Mouse (Mus musculus) ES-Bruce4 (cell line): ENCODE data around the gene Pah. TPM values are rescaled to one million over a fixed set of nuclear protein-coding genes. Genes with fewer than 3 reads are reported as not detected.

Experiments used
- H3K27ac ChIP-seq: 2 replicates; pipeline ENCODE4 v1.5.1; 2012; ENCODE audit warnings: low read length, inconsistent platforms; ENCODE audit not compliant: insufficient read depth
- H3K27me3 ChIP-seq: 2 replicates; pipeline ENCODE4 v1.6.1; 2012; ENCODE audit warnings: mild to moderate bottlenecking, low read length, inconsistent platforms; ENCODE audit not compliant: control insufficient read depth, poor library complexity, insufficient read depth, severe bottlenecking
- H3K36me3 ChIP-seq: 2 replicates; pipeline ENCODE4 v1.6.1; 2012; ENCODE audit warnings: inconsistent platforms, mild to moderate bottlenecking, low read length, moderate library complexity; ENCODE audit not compliant: control insufficient read depth, poor library complexity, insufficient read depth, severe bottlenecking
- H3K4me1 ChIP-seq: one replicate; pipeline ENCODE4 v1.8.1; 2011; ENCODE audit warnings: low read length; ENCODE audit not compliant: control insufficient read depth, insufficient read depth
- H3K4me3 ChIP-seq: 2 replicates; pipeline ENCODE4 v1.5.1; 2011; ENCODE audit warnings: low read depth, mild to moderate bottlenecking, low read length
- H3K9ac ChIP-seq: 2 replicates; pipeline ENCODE4 v1.6.1; 2012; ENCODE audit warnings: low read depth, mild to moderate bottlenecking, inconsistent platforms; ENCODE audit not compliant: poor library complexity, severe bottlenecking
- H3K9me3 ChIP-seq: replicated peaks from 2 replicates; pipeline ENCODE4 v1.6.1; 2012; ENCODE audit warnings: mild to moderate bottlenecking, low read length, inconsistent platforms; ENCODE audit not compliant: control insufficient read depth, poor library complexity, insufficient read depth, severe bottlenecking
- CTCF ChIP-seq: IDR thresholded peaks from one replicate; pipeline ENCODE4 v1.8.1; 2011; ENCODE audit warnings: low read depth, low read length
- EP300 ChIP-seq: IDR thresholded peaks from 2 replicates; pipeline ENCODE4 v1.6.1; 2011; ENCODE audit warnings: low read depth, low read length; ENCODE audit not compliant: insufficient read depth
- POLR2A ChIP-seq: IDR thresholded peaks from one replicate; pipeline ENCODE4 v1.8.1; 2011; ENCODE audit warnings: low read length; ENCODE audit not compliant: insufficient read depth
- polyA plus RNA-seq: library from polyadenylated mRNA; stranded (reverse); fragments of >200 nt; gene quantifications from 2 replicates; pipeline ENCODE4 v1.2.4, GENCODE M21; 2011; ENCODE audit warnings: low read depth; ENCODE audit not compliant: missing spikeins, insufficient read depth, insufficient read length

Gene Pah
- polyA plus RNA-seq, 1 experiment, result not detected

DNA sequence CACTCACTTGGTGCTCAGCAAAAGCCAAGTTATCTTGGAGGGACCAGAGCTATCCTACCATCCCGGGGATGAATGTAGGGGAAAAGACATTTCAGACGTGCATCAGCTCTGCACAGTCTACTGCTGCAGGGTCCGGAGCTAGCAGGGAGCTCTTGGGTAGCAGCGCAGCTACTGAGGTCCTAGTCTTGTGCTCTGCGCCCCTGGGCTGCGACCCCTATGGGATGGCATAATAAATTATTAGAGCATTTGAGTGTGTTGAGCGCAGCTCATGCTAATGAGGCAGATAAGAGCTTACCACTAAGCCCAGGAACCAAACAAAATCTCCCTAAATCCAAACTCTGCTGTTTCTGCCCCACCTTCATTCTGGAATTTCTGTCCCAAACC, 19.9 kb upstream of the Pah start:
- no peaks in the 10 kb centered on the region for H3K9me3 ChIP-seq
- H3K4me1 ChIP-seq, result no peaks in the 10 kb centered on the region
- no peak overlapping the region for H3K27ac ChIP-seq
- H3K36me3 ChIP-seq, result no peaks in the 10 kb centered on the region
- H3K9ac ChIP-seq, result no peak overlapping the region
- no peak overlapping the region for H3K4me3 ChIP-seq
- TF ChIP-seq POLR2A (no peak), EP300 (no peak), CTCF (no peak)
- peaks cover 2% of the 10 kb centered on the region for H3K27me3 ChIP-seq

DNA sequence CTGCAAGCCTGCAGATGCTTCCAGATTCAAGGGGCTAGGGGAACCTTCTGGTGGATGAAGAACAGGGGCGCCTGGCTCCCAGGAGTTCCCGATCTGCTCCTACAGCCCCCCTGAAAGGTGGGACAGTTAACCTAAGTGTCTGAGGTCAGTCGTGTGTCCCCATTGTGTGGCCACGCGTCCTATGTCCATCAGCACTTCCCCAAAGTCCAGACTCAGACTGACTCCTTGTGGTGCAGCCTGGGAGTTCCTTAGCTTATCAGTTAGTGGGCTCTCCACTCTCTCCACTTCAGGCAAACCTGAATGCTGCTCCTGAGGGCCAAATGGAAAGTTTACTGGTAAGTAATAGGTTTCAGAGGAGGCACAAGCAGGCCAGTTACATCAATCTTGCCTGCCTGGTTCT, 19.3 kb upstream of the Pah start:
- no peak overlapping the region for H3K27ac ChIP-seq

DNA sequence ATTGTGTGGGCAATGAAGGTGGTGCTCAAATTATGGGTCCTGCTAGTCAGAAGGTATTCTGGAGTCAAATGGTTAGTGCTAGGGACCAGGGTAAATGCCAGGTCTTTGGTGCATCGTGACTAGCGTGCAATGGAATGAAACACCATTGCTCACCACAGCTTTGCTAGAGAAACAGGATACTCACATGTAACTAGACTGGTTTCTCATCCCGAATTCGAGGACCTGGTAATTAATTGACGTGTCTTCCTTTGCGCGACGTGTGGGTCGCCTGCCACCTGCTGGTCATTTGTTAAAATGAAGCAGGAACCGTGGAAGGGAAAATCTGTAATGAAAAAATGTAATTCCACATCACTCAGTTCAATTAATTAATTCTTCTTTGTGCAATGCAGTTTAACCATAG, 17.6 kb upstream of the Pah start:
- Histone ChIP-seq H3K4me1 (no peaks in the 10 kb centered on the region), H3K27me3 (no peaks in the 10 kb centered on the region), H3K9me3 (no peaks in the 10 kb centered on the region; the same call in 1 of the 2 replicates), H3K4me3 (no peak overlapping the region), H3K9ac (no peak overlapping the region), H3K27ac (no peak overlapping the region), H3K36me3 (no peaks in the 10 kb centered on the region)
- TF ChIP-seq CTCF, result peak; percentile 75
- TF ChIP-seq POLR2A, result no peak

More for the DNA sequence above, 19.3 kb upstream of the Pah start:
- no peaks in the 10 kb centered on the region for H3K36me3 ChIP-seq
- TF ChIP-seq EP300, result no peak
- TF ChIP-seq CTCF, result peak; percentile 29
- H3K9me3 ChIP-seq, result no peaks in the 10 kb centered on the region
- H3K9ac ChIP-seq, result no peak overlapping the region
- no peak overlapping the region for H3K4me3 ChIP-seq
- H3K27me3 ChIP-seq, result peaks cover 2% of the 10 kb centered on the region
- H3K4me1 ChIP-seq, result no peaks in the 10 kb centered on the region

DNA sequence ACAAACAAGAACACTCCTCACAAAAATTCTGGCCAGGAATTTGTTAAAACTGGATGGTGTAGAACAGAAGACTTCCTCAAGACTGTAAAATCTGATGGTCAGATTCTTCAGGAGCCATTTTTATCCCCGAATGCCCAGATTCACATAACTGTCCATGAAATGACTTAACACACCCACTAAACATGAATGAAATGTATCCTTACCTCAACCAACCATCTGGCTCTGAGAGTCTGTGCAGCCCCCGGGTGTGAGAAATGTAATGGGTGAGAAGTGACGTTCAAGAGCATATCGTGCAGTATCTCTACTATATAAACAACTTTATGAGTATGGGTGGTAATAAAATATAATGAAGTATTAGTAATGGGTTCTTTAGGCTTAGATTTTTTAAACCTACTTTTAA, 13.0 kb upstream of the Pah start:
- TF ChIP-seq CTCF, result no peak
- TF ChIP-seq EP300, result no peak
- TF ChIP-seq POLR2A, result no peak
- Histone ChIP-seq H3K9me3 (no peaks in the 10 kb centered on the region; the same call in 1 of the 2 replicates), H3K4me1 (no peaks in the 10 kb centered on the region), H3K27me3 (no peaks in the 10 kb centered on the region), H3K9ac (no peak overlapping the region), H3K36me3 (no peaks in the 10 kb centered on the region), H3K4me3 (no peak overlapping the region), H3K27ac (no peak overlapping the region)

- no peak for TF ChIP-seq EP300
- TF ChIP-seq POLR2A, result no peak
- peak; percentile 36 for TF ChIP-seq CTCF
- no peak overlapping the region for H3K27ac ChIP-seq
- H3K27me3 ChIP-seq, result no peaks in the 10 kb centered on the region
- H3K36me3 ChIP-seq, result no peaks in the 10 kb centered on the region; the same call in 1 of the 2 replicates
- no peaks in the 10 kb centered on the region for H3K4me1 ChIP-seq
- no peaks in the 10 kb centered on the region; the same call in 1 of the 2 replicates for H3K9me3 ChIP-seq
- no peak overlapping the region for H3K9ac ChIP-seq
- H3K4me3 ChIP-seq, result no peak overlapping the region
Measured at GRCm38 (mm10) chr10:87513052-87513451, 8.5 kb upstream of the Pah start.

GRCm38 (mm10) chr10:87518585-87518984, 3.0 kb upstream of the Pah start:
- no peak overlapping the region for H3K4me3 ChIP-seq
- H3K9me3 ChIP-seq, result no peaks in the 10 kb centered on the region
- no peak overlapping the region for H3K27ac ChIP-seq
- no peaks in the 10 kb centered on the region for H3K4me1 ChIP-seq
- H3K9ac ChIP-seq, result no peak overlapping the region
- H3K36me3 ChIP-seq, result no peaks in the 10 kb centered on the region; the same call in 1 of the 2 replicates
- no peak for TF ChIP-seq CTCF
- TF ChIP-seq POLR2A, result no peak
- no peak for TF ChIP-seq EP300
- H3K27me3 ChIP-seq, result no peaks in the 10 kb centered on the region
